Mouse (Mus musculus): Measurements from ENCODE around the gene Ccl22.

DNA sequence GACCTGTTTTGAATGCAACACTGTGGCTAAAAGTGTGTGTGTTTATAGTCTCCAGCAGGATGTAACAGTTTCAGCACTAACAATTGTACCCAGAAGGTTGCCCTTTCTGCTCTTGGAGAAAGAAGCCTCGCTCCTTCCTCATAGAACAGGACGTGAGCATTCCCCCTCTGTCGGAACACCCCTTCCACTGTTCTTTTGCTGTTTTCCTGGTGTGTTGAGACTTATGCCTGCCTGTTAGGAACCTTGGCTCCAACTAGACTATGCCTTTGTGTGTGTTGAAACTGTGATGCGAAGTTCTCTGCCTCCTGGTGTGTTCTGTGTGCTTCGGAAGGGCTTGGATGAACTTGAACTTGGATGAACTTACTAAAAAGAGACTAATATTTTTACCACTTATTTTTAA, 19.4 kb upstream of the Ccl22 start:
- no peak for TF ChIP-seq ZNF384 (IDR thresholded peaks at IDR 0.05; ENCODE audit: low read depth, low read length)
- TF ChIP-seq POLR2A (IDR thresholded peaks at IDR 0.05; ENCODE audit: control insufficient read depth in 1 of 2, insufficient read depth in 1 of 2, low read depth in 1 of 2, low read length in 2 of 2, poor library complexity in 1 of 2), result no peak
- no peak for TF ChIP-seq UBTF (IDR thresholded peaks at IDR 0.05; ENCODE audit: borderline replicate concordance, insufficient read depth, low read depth, low read length)
- no peak for TF ChIP-seq HCFC1 (IDR thresholded peaks at IDR 0.05; ENCODE audit: low read depth, low read length)
- no peak for TF ChIP-seq CTCF (IDR thresholded peaks at IDR 0.05 in 2 of 3, conservative IDR thresholded peaks at IDR 0.05 in 1 of 3; ENCODE audit: control insufficient read depth in 1 of 3, insufficient read depth in 1 of 3, low read depth in 2 of 3, low read length in 3 of 3, poor library complexity in 1 of 3, severe bottlenecking in 1 of 3)
- TF ChIP-seq MXI1 (IDR thresholded peaks at IDR 0.05; ENCODE audit: low read depth, low read length), result no peak
- no peak for TF ChIP-seq JUND (IDR thresholded peaks at IDR 0.05; ENCODE audit: low read depth, low read length)
- no peak for TF ChIP-seq ZC3H11A (IDR thresholded peaks at IDR 0.05; ENCODE audit: low read depth, low read length)
- no peak for TF ChIP-seq NRF1 (IDR thresholded peaks at IDR 0.05; ENCODE audit: insufficient read depth, low read depth, low read length, poor library complexity, severe bottlenecking)
- TF ChIP-seq MAFK (IDR thresholded peaks at IDR 0.05; ENCODE audit: borderline replicate concordance, low read depth, low read length), result no peak

Measured in MEL (cell line).